Mouse (Mus musculus): ENCODE data around the gene Ksr2.

Ksr2 gene

DNA sequence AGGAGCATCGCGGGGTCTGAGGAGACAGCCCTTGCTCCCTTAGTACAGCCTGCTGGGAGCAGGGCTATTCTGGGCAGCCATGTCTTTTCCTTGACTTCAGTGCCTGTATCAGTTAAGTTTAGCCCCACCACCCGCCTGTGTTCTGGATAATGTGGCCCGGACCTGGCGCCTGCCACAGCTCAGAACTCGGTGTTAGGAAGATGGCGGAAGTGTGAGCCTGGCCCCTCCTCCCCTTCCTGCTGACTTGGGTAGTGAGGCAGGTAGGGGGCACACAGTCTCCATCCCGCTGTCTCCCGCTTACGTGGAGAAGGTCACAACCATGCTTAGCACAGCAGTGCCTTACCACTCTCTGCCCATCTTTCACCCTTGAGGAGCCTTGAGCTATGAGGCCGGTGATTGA lies 68.2 kb downstream of the Ksr2 start:
- in situ Hi-C loops (cut with MboI, MseI) = no loop called here

DNA sequence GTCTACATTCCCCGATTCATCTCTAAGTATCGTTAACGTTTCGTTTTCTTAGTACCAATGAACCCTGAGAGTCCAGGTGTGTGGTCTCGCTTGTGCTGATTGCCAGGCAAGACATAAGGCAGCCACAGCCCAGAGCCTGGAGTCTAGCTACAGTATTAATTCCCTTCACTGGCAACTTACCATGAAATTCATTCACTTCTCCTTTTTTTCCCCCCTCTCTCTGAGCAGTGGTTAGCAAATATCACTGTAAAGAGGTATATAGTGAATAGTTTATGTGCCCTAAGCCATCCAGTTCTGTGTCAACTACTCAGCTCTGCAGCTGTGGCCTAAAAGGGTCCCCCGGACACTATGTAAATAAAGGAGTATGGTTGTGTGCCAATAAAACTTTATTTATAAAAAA lies 71.6 kb downstream of the Ksr2 start:
- in situ Hi-C loops (cut with MboI, MseI) = no loop called here

DNA sequence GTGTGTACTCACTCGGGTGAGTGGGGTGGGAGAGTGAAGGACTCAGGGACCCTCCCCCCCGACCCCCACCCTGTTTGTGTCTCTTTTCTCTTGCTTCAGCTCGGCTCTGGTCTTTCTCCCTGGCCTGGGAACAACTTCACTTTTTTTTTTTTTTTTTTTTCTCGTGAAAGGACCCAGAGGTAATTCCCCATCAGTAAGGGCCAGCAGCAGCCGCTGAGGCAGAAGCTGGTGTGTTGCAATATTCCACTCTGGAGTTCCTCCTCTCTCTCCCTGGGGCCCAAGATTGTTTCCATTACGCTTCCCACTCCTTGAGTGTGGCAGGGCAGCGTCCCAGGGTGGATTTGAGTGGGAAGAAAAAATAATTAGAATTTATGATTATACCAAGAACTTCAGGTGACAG lies 72.3 kb downstream of the Ksr2 start:
- in situ Hi-C loops (cut with MboI, MseI) = no loop called here

DNA sequence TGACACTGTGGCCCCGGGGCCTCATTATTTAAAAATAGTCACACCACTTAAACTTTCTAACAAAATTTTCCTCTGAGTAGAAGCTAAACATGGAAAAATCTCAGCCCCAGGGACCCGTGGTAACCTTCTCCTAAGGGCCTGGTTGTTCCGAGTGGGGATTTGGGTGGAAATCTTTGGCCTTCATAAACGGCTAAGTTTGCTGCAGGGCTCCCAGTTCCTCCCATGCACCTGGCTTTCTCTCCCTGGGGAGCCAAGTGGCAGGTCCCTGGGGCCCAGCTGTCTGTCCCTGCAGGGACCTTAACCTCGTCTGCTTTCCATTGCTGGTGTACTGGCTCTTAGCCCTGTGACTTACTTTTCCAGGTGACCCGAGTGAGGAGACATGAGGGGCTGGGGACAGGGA lies 74.4 kb downstream of the Ksr2 start:
- in situ Hi-C loops (cut with MboI, MseI) = no loop called here

DNA sequence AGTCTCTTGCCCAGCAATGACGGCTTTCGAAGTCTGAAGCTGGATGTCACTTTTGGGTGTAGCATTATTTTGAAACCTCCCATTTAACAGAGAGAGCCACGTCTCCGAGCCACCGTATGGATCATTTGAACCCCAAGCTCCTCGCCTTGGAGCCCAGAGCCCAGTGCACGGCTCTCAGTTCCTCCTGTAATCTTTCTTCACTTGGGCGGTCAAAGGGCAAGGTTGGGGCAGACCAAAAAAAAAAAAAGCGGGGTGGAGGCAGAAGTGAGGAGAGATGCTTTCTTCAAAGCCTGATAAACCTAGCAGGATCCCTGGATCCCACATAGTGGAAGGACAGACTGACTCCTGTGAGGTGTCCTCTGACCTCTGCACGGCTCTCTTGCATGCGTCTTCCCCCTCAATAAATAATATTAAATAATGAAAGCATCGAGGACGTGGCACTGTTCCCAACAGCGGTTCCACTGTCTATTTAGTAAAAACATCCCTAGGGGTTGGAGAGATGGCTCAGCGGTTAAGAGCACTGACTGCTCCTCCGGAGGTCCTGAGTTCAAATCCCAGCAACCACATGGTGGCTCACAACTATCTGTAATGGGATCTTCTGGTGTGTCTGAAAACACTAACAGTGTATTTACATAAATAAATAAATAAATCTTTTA lies 75.0 kb downstream of the Ksr2 start:
- in situ Hi-C loops (cut with MboI, MseI) = no loop called here

DNA sequence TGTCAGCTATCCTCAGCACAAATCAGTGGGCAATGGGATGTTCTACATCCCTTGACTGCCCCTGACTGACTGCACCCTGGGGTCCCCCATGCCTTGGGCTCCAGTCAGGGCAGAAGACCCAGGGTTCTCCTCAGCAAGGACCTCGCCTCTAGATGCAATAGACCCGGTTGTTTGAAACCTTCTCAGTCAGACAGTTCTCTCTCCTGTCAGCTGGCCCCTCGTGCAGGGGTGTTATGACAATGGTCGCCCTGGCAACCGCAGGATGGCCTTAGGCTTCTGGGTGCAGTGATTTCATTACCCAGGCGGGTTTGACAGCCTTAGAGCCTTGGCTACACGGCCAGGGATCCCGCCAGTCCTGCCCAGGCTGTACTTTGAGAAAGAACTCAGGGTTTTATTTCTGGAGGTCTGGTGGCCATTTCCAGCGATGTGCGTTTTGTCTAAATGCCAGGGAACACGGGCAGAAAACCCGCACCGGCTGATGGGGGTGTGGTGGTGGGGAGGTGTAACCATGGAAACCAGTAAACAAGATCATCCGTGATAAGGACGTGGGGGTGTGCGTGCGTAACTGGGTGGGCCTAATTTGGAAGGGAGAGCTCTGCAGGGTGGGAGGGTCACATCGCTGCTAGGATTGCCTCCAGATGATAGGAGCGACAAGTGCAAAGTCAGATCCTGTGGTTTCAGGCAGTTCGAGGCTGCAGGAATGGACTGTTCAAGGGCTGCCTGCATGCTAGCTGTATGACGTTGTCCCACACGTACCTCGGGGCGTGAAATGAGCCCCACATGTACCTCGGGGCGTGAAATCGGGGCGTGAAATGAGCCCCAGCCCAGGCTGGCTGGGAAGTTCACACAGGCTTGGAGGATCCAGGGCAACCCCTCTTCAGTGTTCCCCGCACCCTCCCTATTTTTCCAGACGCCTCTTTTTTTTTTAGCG lies 79.4 kb downstream of the Ksr2 start:
- in situ Hi-C loops (cut with MboI, MseI) = loop anchor here (10.0 kb wide), 1 partner anchor 178 kb away; the partner anchor contains the start of gene Vsig10

DNA sequence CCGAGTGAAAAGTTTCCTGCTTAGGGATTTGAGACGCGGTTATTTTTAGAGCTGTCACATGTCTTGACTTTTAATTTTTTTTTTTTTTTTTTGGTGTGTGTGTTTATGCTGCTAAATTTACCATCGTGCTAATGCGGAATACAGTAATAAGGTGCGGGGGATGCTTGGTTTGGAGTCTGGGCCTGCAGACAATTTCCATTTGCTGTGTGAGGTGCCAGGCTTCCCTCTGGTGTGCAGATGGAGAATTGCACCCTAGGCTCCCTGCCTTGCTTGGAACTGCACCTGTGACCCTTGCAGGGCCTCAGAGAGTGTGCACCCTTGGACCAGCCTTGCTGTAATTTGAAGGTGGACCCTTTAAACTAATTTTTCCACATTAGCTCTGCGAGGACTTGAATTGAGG lies 80.1 kb downstream of the Ksr2 start:
- in situ Hi-C loops (cut with MboI, MseI) = loop anchor here (10.0 kb wide), 1 partner anchor 179 kb away; the partner anchor contains the start of gene Vsig10

DNA sequence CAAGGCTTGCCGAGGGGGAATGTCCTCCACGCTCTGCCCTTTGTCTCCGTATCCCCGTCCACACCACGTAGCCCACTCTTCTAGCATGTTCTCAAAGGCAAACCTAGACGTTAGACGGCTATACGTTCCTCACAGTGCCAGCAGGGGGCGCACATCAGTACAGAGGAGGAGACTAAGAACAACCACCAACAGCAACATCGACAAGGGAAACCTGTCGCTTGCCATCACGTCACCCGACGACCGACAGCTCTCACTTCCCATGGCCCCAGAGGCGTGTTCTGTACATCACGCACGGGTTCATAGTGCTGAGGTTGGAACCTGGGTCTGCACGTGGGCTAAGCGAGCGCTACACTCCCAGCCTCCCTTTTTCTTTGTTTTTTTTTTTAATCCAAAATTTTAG lies 83.3 kb downstream of the Ksr2 start:
- in situ Hi-C loops (cut with MboI, MseI) = loop anchor here (10.0 kb wide), 1 partner anchor 182 kb away; the partner anchor contains the start of gene Vsig10

DNA sequence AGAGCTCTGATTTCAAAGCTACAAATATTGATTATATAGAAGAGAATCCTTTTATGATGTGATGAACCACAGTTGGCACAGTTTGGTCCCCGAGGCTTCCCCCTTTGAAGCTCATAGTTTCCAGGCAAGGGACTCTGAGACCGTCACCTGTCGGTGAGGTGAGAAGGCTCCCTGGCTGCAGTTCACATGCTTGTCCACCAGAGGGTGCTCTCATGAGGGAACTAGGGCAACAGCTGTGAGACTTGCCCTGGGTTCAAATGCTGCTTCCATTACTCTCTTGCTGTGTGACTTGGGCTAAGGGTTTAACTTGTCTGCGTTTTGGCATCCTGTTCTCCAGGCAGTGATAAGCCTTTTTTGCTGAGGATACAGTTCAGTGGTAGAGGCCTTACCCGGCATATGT lies 88.8 kb downstream of the Ksr2 start:
- in situ Hi-C loops (cut with MboI, MseI) = no loop called here

DNA sequence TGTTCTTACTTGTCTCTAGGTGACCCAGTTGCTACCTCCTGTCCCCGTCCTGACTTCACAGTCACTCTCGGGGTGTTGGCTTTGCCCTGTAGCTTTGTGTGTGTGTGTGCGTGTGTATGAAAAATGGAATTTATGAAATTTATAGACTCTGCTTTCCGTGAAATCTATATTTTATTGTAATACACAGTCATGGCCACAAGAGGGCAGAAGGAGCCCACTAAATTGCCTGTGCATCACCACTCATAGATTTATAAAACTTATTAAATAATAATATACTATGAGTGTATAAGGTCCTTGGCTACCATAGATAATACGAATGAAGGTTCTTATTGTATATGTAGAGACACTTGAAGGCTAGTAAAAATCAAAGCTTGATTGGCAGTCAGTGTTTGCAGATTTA lies 90.6 kb downstream of the Ksr2 start:
- in situ Hi-C loops (cut with MboI, MseI) = no loop called here

DNA sequence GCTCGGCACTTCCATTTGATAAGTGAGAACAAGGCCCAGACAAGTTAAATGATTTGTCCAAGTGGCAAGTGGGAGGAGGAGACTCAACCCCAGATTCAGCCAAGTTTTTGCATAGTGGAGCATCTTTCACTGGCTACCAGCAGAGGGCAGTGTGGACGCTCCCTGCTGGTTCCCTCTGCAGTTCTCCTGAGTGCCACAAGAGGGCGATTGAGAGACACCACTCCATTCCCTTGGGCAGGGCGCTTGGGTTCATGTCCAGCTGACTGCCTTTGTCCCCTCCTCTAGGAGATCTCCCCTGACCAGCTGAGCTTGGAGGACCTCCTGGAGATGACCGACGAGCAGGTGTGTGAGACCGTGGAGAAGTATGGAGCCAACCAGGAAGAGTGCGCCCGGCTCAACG lies 91.4 kb downstream of the Ksr2 start:
- in situ Hi-C loops (cut with MboI, MseI) = loop anchor here (5.0 kb wide), 1 partner anchor 332 kb away; no protein-coding TSS in a partner anchor

DNA sequence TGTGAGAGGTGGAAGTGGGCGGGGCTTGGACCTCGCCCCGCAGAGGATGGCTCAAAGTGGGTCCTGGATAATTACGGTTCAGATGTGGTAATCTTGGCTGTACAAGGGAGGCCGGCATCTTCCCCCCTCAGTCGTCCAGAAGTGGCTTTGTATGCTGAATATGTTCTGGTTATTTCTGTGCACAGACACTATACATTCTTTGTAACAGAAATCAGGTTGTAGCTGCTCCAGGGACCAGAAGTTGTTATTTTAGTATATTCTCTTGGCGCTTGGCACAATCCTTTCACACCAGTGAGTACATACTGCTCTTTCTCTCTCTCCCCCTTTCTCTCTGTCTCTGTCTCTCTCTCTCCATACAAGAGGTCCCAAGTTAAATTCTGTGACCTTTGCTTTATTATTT lies 92.0 kb downstream of the Ksr2 start:
- in situ Hi-C loops (cut with MboI, MseI) = loop anchor here (5.0 kb wide), 1 partner anchor 332 kb away; no protein-coding TSS in a partner anchor

DNA sequence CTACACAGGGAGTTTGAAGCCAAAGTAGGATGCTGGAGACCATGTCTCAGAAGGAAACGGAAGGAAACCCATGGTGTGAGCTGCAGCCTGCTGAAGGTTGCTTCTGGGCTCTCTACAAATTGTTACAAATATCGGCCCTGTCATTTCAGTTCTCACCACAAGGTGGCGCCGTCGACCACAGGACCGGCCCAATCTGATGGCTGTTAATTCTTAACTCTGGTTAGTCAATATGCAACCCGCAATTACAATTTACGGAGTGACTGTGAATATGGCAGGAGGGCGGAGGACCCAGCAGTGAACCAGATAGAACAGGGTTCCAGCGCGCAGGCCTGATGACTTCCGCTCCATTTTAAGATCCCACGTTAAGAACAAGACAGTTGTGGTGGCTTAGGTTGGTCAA lies 92.6 kb downstream of the Ksr2 start:
- in situ Hi-C loops (cut with MboI, MseI) = loop anchor here (5.0 kb wide), 1 partner anchor 331 kb away; no protein-coding TSS in a partner anchor

DNA sequence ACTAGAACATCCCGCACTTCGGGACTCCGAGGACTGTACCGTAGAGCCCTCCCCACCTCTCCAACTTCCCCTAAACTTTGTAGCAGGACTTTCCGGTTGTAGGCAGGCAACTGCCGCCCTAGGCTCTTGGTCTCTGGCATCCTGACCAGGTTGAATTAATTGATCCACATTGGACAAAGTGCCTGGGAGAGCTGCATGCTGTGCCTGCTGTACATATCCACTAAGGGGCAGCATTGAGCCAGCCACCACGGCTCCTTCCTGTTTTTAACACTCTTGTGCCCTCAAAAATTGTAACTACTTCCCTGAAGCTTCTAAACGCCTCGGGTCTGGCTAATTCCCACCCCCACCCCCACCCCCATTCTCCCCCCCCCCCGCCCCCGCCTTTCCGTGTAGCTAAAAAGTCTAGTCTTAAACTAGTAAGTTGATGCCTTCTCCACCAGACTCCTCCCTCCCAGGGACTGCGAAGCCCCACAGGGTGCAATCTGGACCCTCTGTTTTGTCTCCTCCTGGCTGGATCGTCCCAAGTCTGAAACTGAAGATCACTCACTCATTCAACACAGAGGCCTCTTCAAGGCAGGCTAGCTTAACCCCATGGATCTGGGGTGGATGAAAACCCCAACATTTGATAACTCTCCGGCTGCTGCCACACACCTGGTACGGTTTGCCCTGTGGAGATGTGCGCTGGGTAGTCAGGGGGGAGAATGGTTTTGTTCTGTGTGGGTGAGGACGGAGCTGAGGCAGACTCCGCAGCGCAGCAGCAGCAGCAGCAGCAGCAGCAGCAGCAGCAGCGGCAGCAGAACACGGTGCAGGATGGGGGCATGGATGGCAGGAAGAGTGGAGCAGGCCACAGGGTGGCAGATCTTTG lies 95.9 kb downstream of the Ksr2 start:
- in situ Hi-C loops (cut with MboI, MseI) = loop anchor here (5.0 kb wide), 2 partner anchors 328 to 423 kb away; no protein-coding TSS in a partner anchor

DNA sequence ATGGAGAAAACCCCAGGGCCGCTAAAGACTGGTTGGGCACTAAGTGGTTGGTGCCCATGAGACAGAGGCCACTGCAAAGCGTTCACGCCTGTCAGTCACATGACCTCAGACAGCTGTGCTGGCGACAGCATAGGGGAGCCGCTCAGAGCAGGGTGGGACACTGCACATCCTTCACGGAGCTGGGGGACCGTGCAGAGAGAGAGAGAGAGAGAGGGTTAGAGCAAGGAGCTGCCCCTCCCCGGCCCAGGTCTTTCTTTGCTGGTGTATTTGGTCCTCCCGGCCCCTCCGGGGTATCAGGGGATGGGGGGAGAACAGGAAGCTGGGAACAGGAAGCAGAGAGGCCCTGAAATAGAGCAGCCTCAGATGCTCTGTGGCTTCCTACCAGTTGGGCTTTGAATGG lies 97.1 kb downstream of the Ksr2 start:
- in situ Hi-C loops (cut with MboI, MseI) = loop anchor here (5.0 kb wide), 1 partner anchor 421 kb away; no protein-coding TSS in a partner anchor

DNA sequence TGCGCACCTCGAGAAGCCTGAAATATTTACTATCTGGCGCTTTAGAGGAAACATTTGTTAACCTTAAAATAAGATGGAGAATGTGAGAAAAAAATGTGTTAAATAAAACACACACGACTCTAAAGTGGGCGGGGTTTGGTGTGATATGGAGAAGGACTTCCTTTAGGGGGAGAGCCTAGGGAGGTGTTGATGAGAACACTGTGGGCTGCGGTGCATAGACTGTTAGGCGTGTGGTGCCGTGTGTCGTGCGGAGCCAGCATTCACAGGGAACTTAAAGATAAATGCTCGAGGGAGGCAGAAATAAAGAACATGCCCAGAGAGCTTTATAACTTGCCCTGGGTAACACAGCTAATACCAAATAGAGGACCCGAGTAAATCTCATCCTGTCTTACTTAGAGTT lies 101.6 kb downstream of the Ksr2 start:
- in situ Hi-C loops (cut with MboI, MseI) = no loop called here

DNA sequence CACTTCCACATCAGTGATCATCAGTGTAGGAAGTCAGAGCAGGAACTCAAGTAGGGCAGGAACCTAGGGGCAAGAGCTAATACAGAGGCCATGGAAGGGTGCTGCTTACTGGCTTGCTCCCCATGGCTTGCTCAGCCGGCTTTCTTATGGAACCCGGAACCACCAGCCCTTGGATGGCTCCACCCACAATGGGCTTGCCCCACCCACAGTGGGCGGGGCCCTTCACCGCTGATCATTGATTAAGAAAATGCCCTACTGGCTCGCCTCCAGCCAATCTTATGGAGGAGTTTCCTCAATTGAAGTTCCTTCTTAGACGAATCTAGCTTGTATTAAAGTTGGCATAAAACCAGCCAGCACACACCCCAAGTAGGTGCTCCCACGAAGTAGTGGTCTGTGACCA lies 102.1 kb downstream of the Ksr2 start:
- in situ Hi-C loops (cut with MboI, MseI) = no loop called here

DNA sequence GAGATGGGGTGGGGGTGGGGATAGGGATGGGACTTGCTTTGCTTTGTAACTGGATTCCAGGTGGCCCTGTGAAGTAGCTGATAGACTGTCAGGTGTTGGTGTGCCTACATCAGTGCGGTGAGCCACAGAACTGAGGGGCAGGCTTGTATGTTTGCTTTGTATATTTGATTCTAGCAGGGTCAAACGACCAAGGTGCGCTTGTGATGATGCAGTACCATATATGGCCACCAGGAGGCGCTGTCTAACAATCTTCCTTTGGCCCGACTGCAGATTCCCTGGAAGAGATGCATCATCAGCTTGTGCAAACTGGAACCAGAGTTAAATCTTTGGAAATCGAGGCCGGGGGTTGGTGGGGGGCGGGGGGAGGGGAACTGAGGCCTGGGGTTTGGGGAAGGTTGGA lies 102.8 kb downstream of the Ksr2 start:
- in situ Hi-C loops (cut with MboI, MseI) = no loop called here

DNA sequence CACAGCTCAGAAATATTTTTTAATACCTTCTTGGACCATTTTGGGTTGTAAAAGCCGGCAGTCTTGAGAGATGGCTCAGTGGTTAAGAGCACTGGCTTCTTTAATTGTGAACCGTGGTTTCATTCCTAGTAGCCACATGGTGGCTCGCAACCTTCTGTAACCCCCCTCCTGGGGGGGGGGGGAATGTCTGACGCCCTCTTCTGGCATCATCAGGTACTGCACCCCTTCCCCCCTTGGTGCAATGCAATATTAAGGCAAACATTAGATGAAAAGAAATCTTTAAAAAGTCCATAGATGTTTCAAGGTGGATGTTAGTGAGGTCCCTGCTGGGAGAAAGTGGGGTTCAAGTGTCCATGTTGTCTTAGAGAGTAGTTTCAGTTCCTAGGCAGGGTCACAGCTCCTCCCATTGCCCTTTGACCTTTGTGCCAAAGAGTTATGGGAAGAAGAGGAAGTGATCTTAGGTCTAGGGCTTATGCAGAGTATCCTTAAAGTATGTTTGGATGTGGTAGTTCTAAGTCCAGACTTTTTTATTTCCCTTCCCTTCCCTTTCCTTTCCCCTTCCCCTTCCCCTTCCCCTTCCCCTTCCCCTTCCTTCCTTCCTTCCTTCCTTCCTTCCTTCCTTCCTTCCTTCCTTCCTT lies 106.2 kb downstream of the Ksr2 start:
- in situ Hi-C loops (cut with MboI, MseI) = no loop called here

DNA sequence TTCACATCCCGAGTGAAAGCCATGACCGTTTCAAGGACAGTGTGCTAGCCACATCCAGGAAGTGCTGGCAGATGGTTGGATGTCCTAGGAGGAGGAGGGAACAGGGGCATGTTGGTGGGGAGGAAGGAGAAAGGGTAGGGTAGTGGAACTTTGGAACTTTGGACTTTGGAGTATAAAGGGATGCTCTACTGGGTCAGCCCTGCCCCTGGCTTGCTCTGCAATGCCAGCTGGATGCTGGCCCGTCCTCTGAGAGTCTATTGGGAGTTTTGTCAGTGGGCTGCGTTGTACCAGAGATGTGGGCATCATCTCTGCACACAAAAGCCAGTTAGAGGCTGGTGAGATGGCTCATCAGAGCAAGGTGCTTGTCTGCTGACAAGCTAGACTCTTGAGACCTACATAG lies 107.4 kb downstream of the Ksr2 start:
- in situ Hi-C loops (cut with MboI, MseI) = no loop called here

DNA sequence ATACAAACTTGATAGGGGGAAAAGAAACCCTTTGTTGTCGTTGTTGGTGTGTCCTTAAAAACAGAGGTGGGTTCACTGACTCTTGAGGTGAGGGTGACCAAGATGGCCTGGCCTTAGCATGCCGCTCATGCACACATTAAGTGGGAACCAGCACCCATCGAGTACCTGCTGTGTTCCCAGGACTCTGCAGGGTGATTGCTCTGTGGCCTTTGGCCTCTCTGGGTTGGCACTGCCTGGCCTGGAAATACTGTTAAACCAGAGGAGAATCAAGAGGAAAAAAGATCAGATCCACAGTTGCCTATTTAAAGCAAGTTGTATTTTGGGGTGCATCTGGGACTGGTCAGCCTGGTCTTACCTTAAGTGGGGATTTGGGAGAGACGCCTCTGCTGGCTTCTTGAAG lies 107.9 kb downstream of the Ksr2 start:
- in situ Hi-C loops (cut with MboI, MseI) = no loop called here
